Mouse (Mus musculus) embryonic fibroblast, embryonic 13.5 days (primary cell): ENCODE results near the gene Ryr1.
"Not testable (repeated sequence)": the region's sequence is repeated elsewhere in the genome, so short reads cannot be mapped to it uniquely, and the experiment has no call there.

Experiments used
- CTCF ChIP-seq: IDR thresholded peaks from 2 replicates; pipeline ENCODE4 v1.5.1; 2011; ENCODE audit warnings: mild to moderate bottlenecking, control low read depth, low read length, moderate library complexity, borderline replicate concordance; ENCODE audit not compliant: insufficient read depth
- POLR2A ChIP-seq: IDR thresholded peaks from 2 replicates; pipeline ENCODE4 v1.6.1; 2011; ENCODE audit warnings: low read depth, mild to moderate bottlenecking, control low read depth, low read length, moderate library complexity

DNA sequence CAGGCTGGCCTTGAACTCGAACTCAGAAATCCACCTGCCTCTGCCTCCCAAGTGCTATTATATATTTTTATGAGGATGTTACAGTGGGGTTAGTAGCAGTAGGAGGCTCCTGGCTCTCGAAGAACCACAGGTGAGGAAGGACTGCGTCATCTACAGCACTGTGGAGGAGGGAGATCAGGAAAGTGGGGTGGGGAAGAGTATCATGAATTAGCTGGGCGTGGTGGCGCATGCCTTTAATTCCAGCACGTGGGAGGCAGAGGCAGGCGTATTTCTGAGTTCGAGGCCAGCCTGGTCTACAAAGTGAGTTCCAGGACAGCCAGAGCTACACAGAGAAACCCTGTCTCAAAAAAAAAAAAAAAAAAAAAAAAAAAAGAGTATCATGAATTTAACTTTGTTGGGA lies 156.9 kb downstream of the Ryr1 start:
- TF ChIP-seq CTCF, POLR2A: not testable (repeated sequence)
